Mouse (Mus musculus): ENCODE measurements around the gene Emilin2. TPM values are rescaled to one million over a fixed set of nuclear protein-coding genes. Genes with fewer than 3 reads are reported as not detected.

Gene Emilin2
- polyA plus RNA-seq, 2 experiments, result 17.3 to 24.1 TPM

DNA sequence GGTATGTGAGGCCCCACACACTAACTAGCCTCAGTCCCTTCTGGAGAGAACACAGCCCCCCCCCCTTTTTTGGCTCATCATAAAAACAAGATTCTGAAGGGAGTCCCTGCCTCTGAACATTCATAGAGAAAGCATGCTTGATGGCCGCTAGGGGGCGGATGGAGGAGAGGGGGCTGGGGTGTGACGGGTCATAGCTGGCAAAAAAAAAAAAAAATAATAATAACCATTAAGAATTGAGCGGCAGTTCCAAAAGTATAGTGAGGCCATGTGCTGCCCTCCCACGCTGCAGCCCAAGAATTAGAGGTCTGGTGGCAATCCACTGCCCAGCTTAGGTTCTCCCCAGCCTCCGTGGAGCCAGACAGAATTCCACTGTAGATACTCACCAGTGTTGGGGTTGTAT is 57.0 kb downstream of the Emilin2 start:
- H3K4me1 ChIP-seq (replicated peaks; ENCODE audit: control insufficient read depth in 2 of 2, insufficient read depth in 2 of 2, low read length in 1 of 2), result peaks cover 39 to 66% of the 10 kb centered on the region in 2 experiments
- no peak overlapping the region for H3K4me3 ChIP-seq (ENCODE audit: insufficient read depth in 1 of 2, low read depth in 2 of 2, low read length in 2 of 2)
- no peak overlapping the region; the same call in 1 of the 2 replicates for H3K27ac ChIP-seq
- no peak overlapping the region for H3K9ac ChIP-seq (replicated peaks)
- H3K36me3 ChIP-seq (replicated peaks; ENCODE audit: control insufficient read depth, insufficient read depth, low read depth), result peaks cover 53% of the 10 kb centered on the region
- peak; percentile 7; the same call in 1 of the 2 replicates for ATAC-seq (ENCODE audit: insufficient read depth)
- 34% methylated on average over 6 of the region's 6 CpGs for WGBS (ENCODE audit: insufficient replicate concordance)
- H3K4me2 ChIP-seq (ENCODE audit: low read depth), result no peak overlapping the region
- no peak for DNase-seq (ENCODE audit: low read depth in 3 of 3, low spot score in 3 of 3)
- H3K9me3 ChIP-seq (ENCODE audit: control insufficient read depth, low read length), result no peaks in the 10 kb centered on the region
- H3K27me3 ChIP-seq (ENCODE audit: control insufficient read depth, insufficient read depth, low read length), result no peaks in the 10 kb centered on the region
- TF ChIP-seq EP300 (IDR thresholded peaks at IDR 0.05; ENCODE audit: low read depth) (no peak), CTCF (IDR thresholded peaks at IDR 0.05; ENCODE audit: low read depth) (peak; percentile 82)

DNA sequence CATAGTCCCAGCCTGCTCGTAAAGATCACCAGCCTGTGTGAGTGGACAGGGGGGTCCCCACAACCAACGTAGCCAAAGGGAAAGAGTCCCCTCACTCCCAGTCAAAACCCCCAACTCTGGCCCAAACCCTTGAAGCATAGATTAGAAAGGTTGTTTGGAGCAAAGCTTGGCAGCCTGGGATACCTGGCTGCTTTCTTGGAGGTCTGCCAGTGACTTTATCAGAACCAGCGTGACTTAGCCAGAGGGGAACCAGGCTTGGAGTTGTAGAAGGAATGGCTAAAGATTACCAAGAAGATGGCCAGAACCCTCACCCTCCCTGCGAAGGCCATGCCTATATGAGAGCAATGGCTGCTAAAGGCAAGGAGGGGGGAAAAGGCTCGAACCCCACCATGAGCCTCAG is 57.7 kb downstream of the Emilin2 start:
- peaks cover 57% of the 10 kb centered on the region for H3K36me3 ChIP-seq (replicated peaks; ENCODE audit: control insufficient read depth, insufficient read depth, low read depth)
- H3K4me2 ChIP-seq (ENCODE audit: low read depth), result no peak overlapping the region
- no peak overlapping the region for H3K9ac ChIP-seq (replicated peaks)
- no peak overlapping the region for H3K4me3 ChIP-seq (ENCODE audit: insufficient read depth in 1 of 2, low read depth in 2 of 2, low read length in 2 of 2)
- H3K27me3 ChIP-seq (ENCODE audit: control insufficient read depth, insufficient read depth, low read length), result no peaks in the 10 kb centered on the region
- DNase-seq (ENCODE audit: low read depth in 3 of 3, low spot score in 3 of 3) (no peak), ATAC-seq (ENCODE audit: insufficient read depth) (no peak)
- 71% methylated on average over 5 of the region's 5 CpGs for WGBS (ENCODE audit: insufficient replicate concordance)
- TF ChIP-seq EP300 (IDR thresholded peaks at IDR 0.05; ENCODE audit: low read depth) (no peak), CTCF (IDR thresholded peaks at IDR 0.05; ENCODE audit: low read depth) (no peak)
- no peak overlapping the region; the same call in 1 of the 2 replicates for H3K27ac ChIP-seq
- peaks cover 33 to 61% of the 10 kb centered on the region in 2 experiments for H3K4me1 ChIP-seq (replicated peaks; ENCODE audit: control insufficient read depth in 2 of 2, insufficient read depth in 2 of 2, low read length in 1 of 2)
- H3K9me3 ChIP-seq (ENCODE audit: control insufficient read depth, low read length), result no peaks in the 10 kb centered on the region

DNA sequence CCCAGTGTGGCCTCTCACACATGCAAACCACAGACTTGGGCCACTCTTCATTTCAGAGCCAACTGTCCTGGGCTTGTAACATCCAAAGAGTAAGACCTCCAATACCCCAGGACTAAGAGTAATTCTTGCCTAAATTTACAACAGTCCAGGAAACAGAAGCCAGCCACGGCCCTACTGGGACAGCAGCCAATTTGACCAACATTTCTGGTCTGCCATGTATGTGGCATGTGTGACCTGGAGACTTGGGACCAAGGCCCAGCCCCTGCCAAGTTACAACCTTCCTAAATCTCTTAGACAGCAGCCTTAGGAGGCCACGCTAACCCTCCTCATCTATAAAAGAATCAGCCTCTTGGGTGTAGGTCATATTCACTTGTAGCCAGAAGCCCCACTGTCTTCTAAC is 58.4 kb downstream of the Emilin2 start:
- Histone ChIP-seq H3K4me2 (ENCODE audit: low read depth) (no peak overlapping the region), H3K9ac (replicated peaks) (no peak overlapping the region), H3K9me3 (ENCODE audit: control insufficient read depth, low read length) (no peaks in the 10 kb centered on the region), H3K36me3 (replicated peaks; ENCODE audit: control insufficient read depth, insufficient read depth, low read depth) (peaks cover 64% of the 10 kb centered on the region), H3K27me3 (ENCODE audit: control insufficient read depth, insufficient read depth, low read length) (no peaks in the 10 kb centered on the region), H3K4me1 (replicated peaks; ENCODE audit: control insufficient read depth in 2 of 2, insufficient read depth in 2 of 2, low read length in 1 of 2) (peaks cover 26 to 54% of the 10 kb centered on the region in 2 experiments), H3K4me3 (ENCODE audit: insufficient read depth in 1 of 2, low read depth in 2 of 2, low read length in 2 of 2) (no peak overlapping the region), H3K27ac (no peak overlapping the region; the same call in 1 of the 2 replicates)
- 82% methylated on average over 2 of the region's 2 CpGs for WGBS (ENCODE audit: insufficient replicate concordance)
- DNase-seq (ENCODE audit: low read depth in 3 of 3, low spot score in 3 of 3), result no peak
- no peak for TF ChIP-seq EP300 (IDR thresholded peaks at IDR 0.05; ENCODE audit: low read depth)
- no peak for TF ChIP-seq CTCF (IDR thresholded peaks at IDR 0.05; ENCODE audit: low read depth)
- no peak for ATAC-seq (ENCODE audit: insufficient read depth)

GRCm38 (mm10) chr17:71252101-71252500 is 59.7 kb downstream of the Emilin2 start:
- TF ChIP-seq CTCF (IDR thresholded peaks at IDR 0.05; ENCODE audit: low read depth), result no peak
- TF ChIP-seq EP300 (IDR thresholded peaks at IDR 0.05; ENCODE audit: low read depth), result no peak
- no peaks in the 10 kb centered on the region for H3K9me3 ChIP-seq (ENCODE audit: control insufficient read depth, low read length)
- ATAC-seq (ENCODE audit: insufficient read depth), result no peak
- no peak overlapping the region for H3K9ac ChIP-seq (replicated peaks)
- H3K36me3 ChIP-seq (replicated peaks; ENCODE audit: control insufficient read depth, insufficient read depth, low read depth), result peaks cover 74% of the 10 kb centered on the region
- H3K27me3 ChIP-seq (ENCODE audit: control insufficient read depth, insufficient read depth, low read length), result no peaks in the 10 kb centered on the region
- H3K4me2 ChIP-seq (ENCODE audit: low read depth), result no peak overlapping the region
- no peak overlapping the region for H3K27ac ChIP-seq
- DNase-seq (ENCODE audit: low read depth in 3 of 3, low spot score in 3 of 3), result no peak
- WGBS (ENCODE audit: insufficient replicate concordance), result 86% methylated on average over 9 of the region's 9 CpGs
- H3K4me1 ChIP-seq (replicated peaks; ENCODE audit: control insufficient read depth in 2 of 2, insufficient read depth in 2 of 2, low read length in 1 of 2), result peaks cover 14 to 42% of the 10 kb centered on the region in 2 experiments
- no peak overlapping the region for H3K4me3 ChIP-seq (ENCODE audit: insufficient read depth in 1 of 2, low read depth in 2 of 2, low read length in 2 of 2)

DNA sequence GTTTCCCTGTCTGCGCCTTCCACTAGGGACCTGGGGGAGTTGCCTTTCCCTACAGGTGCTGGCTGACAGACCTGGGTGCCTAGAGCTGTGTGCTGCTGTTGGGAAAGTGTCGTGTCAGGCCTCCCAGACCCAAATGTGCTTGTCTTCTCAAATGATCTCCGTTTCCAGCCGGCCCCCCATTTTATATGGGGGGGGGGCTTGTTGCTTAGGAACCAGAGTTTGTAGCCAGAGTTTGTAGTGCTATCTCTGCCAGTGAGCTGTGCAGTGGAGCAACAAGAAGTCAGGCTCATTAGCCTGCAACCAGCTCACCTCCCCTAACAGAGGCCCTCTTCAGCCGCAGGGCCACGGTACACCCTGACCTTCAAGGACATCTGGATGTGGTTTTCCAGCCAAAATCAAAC is 60.2 kb downstream of the Emilin2 start:
- Histone ChIP-seq H3K4me3 (ENCODE audit: insufficient read depth in 1 of 2, low read depth in 2 of 2, low read length in 2 of 2) (no peak overlapping the region), H3K4me2 (ENCODE audit: low read depth) (no peak overlapping the region), H3K4me1 (replicated peaks; ENCODE audit: control insufficient read depth in 2 of 2, insufficient read depth in 2 of 2, low read length in 1 of 2) (peaks cover 9 to 37% of the 10 kb centered on the region in 2 experiments), H3K9me3 (ENCODE audit: control insufficient read depth, low read length) (no peaks in the 10 kb centered on the region), H3K27me3 (ENCODE audit: control insufficient read depth, insufficient read depth, low read length) (no peaks in the 10 kb centered on the region), H3K27ac (no peak overlapping the region; the same call in 1 of the 2 replicates), H3K36me3 (replicated peaks; ENCODE audit: control insufficient read depth, insufficient read depth, low read depth) (peaks cover 79% of the 10 kb centered on the region), H3K9ac (replicated peaks) (no peak overlapping the region)
- 70% methylated on average over 6 of the region's 6 CpGs for WGBS (ENCODE audit: insufficient replicate concordance)
- ATAC-seq (ENCODE audit: insufficient read depth) (no peak), DNase-seq (ENCODE audit: low read depth in 3 of 3, low spot score in 3 of 3) (no peak)
- TF ChIP-seq CTCF (IDR thresholded peaks at IDR 0.05; ENCODE audit: low read depth), result no peak
- no peak for TF ChIP-seq EP300 (IDR thresholded peaks at IDR 0.05; ENCODE audit: low read depth)
